Mouse (Mus musculus) bone marrow macrophage, adult 2 months (primary cell): Measurements from ENCODE around the gene Slc7a7. TPM values are rescaled to one million over a fixed set of nuclear protein-coding genes. Genes with fewer than 3 reads are reported as not detected.
A peak's percentile ranks its signal among the peaks of the same experiment; 100 is the strongest.

Experiments used
- H3K27ac ChIP-seq: 2 replicates; pipeline ENCODE4 v1.5.1; 2012; ENCODE audit warnings: low read depth, low read length; ENCODE audit not compliant: insufficient read depth
- H3K4me1 ChIP-seq: 2 replicates; pipeline ENCODE4 v1.6.1; 2012; ENCODE audit warnings: low read length; ENCODE audit not compliant: control insufficient read depth, insufficient read depth
- H3K4me3 ChIP-seq: 2 replicates; pipeline ENCODE4 v1.5.1; 2012; ENCODE audit warnings: mild to moderate bottlenecking, low read length, moderate library complexity; ENCODE audit not compliant: insufficient read depth
- CTCF ChIP-seq: IDR thresholded peaks from 2 replicates; pipeline ENCODE4 v1.5.1; 2012; ENCODE audit warnings: low read depth, mild to moderate bottlenecking, low read length, moderate library complexity
- POLR2A ChIP-seq: IDR thresholded peaks from 2 replicates; pipeline ENCODE4 v1.6.1; 2012; ENCODE audit warnings: mild to moderate bottlenecking, low read depth, low read length, borderline replicate concordance
- polyA plus RNA-seq: library from polyadenylated mRNA; stranded (reverse); fragments of >200 nt; gene quantifications from 2 replicates; pipeline ENCODE4 v1.2.4, GENCODE M21; 2012; ENCODE audit not compliant: missing spikeins, insufficient read depth, insufficient read length

The Slc7a7 gene
- polyA plus RNA-seq, 1 experiment, result 32.7 TPM

DNA sequence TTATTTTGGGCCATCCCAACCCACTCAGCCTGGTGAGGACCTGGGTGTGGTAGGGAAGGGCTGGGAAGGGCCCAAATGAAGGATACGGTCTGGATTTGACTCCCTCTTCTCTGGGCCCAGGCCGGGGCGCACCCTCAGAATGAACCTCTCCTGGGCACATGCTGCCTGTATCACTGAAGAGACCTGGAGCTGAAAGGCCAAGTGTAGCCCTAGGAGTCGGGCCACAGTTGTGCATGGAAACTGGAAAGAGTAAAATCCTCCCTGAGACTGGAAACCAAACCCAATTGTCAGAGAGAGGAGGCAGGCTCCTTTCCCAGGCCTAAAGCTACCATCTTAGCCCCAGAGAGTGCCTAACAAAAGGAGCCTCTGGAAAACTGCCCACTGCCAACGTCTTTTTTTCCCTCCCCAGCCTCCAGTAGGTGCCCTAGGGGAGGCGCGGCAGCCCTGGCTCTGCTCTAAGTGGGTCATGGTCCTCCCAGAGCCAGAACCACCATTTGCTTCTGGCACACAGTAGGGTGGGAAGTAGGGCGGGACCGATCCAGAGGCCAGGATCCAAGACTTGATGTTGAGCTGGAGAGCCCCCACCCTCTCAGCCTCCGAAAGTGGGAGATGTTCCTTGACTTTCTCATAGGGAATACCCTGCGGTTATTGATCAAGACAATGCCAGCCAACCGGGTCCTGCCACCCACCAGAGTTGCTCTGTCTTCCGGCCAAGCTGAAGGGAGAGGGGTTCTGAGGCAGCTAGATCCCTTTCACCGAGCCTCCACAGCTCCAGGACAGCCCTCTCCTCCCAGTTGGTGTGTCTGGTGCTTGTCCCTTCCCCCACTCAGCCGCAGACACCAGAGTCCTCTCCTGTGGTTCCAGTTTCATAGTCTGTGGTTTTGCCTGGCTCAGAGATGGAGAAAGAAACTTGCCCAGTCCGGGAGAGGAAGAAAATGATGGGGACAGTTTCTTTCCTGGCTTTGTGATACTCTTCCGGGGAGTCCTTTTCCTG, 15.6 kb upstream of the Slc7a7 start:
- no peak for TF ChIP-seq POLR2A
- TF ChIP-seq CTCF, result no peak
- peak overlapping the region; percentile 52 for H3K4me3 ChIP-seq
- peaks cover 28% of the 10 kb centered on the region for H3K4me1 ChIP-seq
- H3K27ac ChIP-seq, result peak overlapping the region; percentile 8

DNA sequence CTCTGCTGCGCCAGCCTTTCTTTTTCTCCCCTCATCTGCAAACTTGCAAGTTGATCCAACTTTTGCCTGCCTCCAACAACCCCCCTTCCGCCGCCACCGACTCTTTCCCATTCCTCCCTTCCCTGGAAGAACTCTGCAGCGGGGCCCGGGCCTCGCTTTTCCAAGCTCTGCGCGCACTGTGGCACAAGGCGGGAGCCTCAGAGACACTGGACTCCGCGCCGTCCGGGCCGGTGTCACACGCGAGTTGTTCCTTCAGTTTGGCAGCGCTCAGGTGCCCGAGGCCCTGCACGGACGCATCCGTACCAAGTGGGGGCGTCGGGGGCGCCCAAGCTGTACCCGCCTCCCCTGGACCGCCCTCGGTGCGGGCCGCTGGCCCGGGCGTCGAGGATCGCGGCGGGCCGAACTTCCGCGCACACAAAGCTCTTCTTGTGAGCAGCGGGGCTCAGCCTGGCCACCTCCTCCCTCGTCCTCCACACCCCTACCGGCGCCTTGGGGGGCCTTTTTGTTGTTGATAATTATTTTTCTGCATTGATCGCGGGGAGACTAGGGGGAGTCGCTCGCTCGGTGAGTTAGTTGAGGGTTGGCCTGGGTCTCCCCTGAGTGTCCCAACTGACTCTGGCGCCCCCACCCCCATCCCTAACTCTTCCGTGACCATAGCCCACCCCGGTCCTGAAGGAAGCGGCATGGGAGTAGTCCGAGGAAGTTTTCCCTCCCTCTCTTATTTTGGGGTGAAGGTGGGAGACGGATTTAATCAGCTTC, 14.7 kb upstream of the Slc7a7 start:
- TF ChIP-seq CTCF (no peak), POLR2A (no peak)
- H3K4me3 ChIP-seq, result peak overlapping the region; percentile 52
- H3K27ac ChIP-seq, result peak overlapping the region; percentile 28; the same call in 1 of the 2 replicates
- peaks cover 30% of the 10 kb centered on the region for H3K4me1 ChIP-seq

DNA sequence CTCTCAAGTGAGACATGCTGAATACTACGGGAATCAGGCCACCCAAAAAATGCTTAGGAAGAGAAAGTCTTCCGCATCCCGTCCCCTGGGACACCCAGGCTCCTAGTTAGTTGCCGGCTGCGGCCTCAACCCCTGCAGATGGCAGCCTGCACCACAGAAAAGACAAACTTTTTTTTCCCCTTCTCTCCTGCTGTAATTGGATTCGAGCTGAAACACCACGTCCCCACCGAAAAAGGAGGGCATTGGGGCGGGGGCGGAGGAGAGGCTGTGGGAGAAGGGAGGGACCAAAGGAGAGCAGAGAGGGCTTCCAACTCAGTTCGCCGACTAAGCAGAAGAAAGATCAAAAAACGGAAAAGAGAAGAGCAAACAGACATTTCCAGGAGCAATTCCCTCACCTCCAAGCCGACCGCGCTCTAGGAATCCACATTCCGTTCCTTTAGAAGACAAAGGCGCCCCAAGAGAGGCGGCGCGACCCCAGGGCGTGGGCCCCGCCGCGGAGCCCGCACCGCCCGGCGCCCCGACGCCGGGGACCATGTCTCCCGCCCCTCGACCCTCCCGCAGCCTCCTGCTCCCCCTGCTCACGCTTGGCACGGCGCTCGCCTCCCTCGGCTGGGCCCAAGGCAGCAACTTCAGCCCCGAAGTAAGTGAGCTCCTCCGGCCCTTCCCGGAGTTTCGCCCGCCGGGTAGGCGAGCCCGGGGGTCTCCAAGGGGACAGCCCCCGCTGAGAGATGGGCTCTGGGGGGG, 13.9 kb upstream of the Slc7a7 start, which contains the start of gene Mmp14:
Gene Mmp14 (plus strand): TSS at position 279 of the 744 bp plus-strand sequence.
- peak within 1 kb of the TSS; percentile 52 for H3K4me3 ChIP-seq
- TF ChIP-seq CTCF (no peak), POLR2A (no peak)

DNA sequence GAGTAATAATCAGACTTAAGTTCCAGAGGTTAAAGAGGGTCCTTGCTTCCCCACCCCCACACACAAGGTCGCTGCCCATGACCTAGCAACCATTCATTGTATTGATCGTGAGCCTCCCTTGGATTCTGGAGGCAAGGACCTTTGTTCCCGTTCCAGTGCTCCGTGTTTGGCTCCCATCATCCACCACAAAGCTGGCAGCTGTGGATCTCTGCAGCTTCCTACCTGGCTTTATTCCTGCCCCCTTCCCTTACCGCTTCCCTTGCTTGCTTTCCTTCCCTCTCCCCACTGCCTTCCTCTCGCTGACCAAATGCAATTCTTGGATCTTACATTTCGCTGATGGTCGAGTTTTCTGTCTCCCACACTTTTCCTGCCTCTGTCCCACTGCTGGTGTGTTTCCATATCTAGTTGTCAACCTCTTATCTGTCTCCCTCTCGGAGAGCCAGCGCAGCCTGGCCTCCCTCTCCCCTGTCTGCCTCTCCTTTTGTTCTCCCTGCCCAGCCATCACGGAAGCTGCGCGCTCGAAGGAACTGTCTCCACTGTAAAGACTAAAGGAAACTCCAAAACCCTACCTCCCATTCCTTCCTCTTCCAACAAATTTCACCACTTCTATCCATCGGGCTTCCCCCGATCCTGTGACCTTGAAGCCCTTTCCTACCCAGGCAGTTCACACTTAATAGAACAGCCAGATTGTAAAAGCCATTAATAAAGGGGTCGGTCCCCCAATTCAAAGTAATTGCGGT, 13.0 kb upstream of the Slc7a7 start:
- no peak overlapping the region for H3K4me3 ChIP-seq
- H3K4me1 ChIP-seq, result peaks cover 35% of the 10 kb centered on the region
- no peak overlapping the region for H3K27ac ChIP-seq

More for the DNA sequence above, 13.9 kb upstream of the Slc7a7 start, which contains the start of gene Mmp14:
- Histone ChIP-seq H3K4me1 (peaks cover 30% of the 10 kb centered on the region), H3K27ac (peak within 1 kb of the TSS; percentile 28)

DNA sequence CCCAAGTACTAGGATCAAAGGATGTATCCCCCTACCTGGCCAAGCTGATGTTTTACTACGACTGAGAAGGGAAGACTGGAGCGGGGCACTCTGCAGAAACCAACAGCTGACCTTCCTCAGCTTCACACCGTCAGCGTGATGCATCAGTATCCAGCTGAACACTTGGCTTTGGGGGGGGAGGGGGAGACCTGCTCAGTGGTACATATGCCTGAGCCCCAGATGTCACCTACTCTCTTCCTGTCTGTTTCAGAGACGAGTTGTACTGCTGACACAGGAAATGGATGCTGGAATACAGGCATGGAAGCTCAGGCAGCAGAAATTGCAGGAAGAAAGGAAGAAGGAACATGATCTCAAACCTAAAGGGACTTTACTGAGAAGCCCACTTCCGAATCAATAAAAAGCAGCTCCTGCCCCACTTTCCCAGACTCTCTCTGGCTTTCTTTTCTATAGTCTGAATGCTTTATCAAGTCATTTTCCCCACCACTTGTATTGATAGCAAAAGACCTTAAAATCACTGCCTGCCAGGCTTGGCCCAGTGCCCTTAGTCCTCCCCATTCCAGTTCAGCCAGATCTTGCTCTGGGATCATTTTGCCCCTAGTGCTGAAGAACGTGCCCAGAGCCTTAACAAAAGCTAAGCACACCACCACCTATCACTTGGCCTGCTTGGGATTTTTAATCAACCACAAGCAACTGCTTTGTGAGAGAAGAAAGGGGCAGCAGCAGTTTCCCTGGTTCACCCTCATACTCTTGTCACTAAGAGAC, 11.9 kb upstream of the Slc7a7 start:
- Histone ChIP-seq H3K27ac (no peak overlapping the region), H3K4me3 (no peak overlapping the region), H3K4me1 (peaks cover 40% of the 10 kb centered on the region)
- TF ChIP-seq POLR2A, result no peak
- no peak for TF ChIP-seq CTCF

More for the DNA sequence above, 13.0 kb upstream of the Slc7a7 start:
- TF ChIP-seq POLR2A (no peak), CTCF (no peak)

DNA sequence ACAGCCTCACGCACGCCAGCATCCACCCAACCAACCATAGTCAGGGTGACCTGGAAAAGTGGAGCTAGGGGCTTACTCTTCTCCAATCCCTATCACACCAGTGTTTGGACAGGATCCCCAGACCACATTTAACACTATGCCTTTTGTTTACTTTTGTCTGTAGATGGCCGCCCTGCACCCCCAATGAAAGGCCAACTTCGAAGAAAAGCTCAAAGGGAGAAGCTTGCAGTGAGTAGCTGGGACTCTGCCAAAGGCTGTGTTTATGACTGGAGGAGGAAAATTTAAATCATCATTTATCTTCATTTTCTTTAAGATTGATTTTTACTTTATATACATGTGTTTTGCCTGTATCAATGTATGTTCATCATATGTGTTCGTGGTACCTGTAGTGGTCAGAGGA, 10.8 kb upstream of the Slc7a7 start:
- Histone ChIP-seq H3K4me1 (peaks cover 31% of the 10 kb centered on the region), H3K27ac (no peak overlapping the region), H3K4me3 (no peak overlapping the region)
- TF ChIP-seq CTCF (no peak), POLR2A (no peak)

DNA sequence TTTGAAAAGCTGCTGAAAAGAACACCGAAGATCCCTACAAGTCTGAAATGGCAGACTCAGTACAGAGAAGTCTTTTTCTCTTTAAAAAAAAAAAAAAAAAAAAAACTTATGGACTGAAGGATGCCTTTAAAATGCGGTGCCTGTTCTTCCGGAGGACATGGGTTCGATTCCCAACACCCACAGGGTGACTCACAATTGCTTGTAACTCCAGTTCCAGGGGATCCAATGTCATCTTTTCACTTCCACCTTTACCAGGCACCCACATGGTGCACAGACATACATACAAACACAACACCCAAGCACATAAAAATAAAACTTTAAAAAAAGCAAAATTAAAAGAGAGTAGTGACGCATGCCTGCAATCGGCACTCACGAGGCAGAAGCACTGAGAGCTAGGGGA, 10.1 kb upstream of the Slc7a7 start:
- no peak for TF ChIP-seq CTCF
- no peak for TF ChIP-seq POLR2A
- Histone ChIP-seq H3K4me1 (peaks cover 23% of the 10 kb centered on the region), H3K27ac (no peak overlapping the region), H3K4me3 (no peak overlapping the region)

DNA sequence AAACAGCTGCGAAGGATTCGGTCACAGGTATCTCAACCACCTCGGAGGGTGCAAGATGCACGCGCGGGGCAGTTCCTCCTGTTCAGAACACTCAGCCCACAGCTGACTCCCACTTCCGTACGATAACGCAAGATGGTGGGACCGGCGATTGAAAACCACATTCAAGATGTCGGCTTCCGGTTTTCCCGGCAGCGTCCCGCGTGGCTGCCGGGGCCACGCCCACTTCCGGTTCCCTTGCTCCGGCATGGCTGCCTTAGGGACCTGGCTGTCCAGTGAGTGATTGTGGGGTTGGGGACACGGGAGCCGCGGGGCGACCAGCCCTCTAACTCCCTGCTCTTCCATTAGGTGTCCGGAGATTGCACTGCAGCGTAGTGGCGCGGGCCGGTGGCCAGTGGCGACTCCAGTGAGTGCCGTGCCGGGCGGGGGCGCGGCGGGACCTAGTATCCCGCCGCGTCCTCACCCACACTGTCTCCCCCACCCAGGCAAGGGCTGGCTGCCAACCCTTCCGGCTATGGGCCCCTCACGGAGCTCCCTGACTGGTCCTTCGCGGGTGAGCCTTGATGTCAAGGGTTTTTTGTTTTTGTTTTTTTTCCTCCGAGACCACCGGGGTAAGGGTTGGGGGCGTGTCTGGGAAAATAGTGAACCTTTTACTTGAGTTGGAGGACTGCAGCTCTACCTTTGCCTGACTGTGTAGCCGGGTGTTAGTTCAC, 9.3 kb upstream of the Slc7a7 start, which contains the start of gene Mrpl52:
Gene Mrpl52 (plus strand): TSS at position 221 of the 710 bp plus-strand sequence.
- Histone ChIP-seq H3K4me1 (peaks cover 22% of the 10 kb centered on the region), H3K27ac (peak within 1 kb of the TSS; percentile 91), H3K4me3 (peak within 1 kb of the TSS; percentile 91)
- TF ChIP-seq POLR2A (no peak), CTCF (no peak)
